11 mouse cellular contexts compared by ENCODE assay signal in genomic region chr12:117083856-117084701, GRCm38 (mm10).
DNase-seq lines count a peak whose midpoint lies in the region; ATAC-seq and TF ChIP-seq lines count a peak whose summit lies in the region.
"Had no signal": no experiment of that assay in that cellular context is flagged by ENCODE, and none has a peak within 500 bp of the region (broad histone marks: within the 10 kb centered on the region; RNA-seq: fewer than 3 reads in every experiment).

No protein-coding gene starts in this region.

- H3K9ac ChIP-seq in hindbrain, embryonic 11.5 days (ENCODE audit: low read depth, low read length): no peak overlapping the region
- H3K9ac ChIP-seq in embryonic facial prominence, embryonic 14.5 days (ENCODE audit: low read depth, low read length): no peak overlapping the region
- no peak overlapping the region for H3K9ac ChIP-seq in intestine, postnatal 0 days (ENCODE audit: low read depth, low read length)

- H3K27me3 ChIP-seq in hindbrain, embryonic 10.5 days (ENCODE audit: insufficient read depth, poor library complexity, severe bottlenecking): no peaks in the 10 kb centered on the region
- no peaks in the 10 kb centered on the region for H3K27me3 ChIP-seq in hindbrain, embryonic 11.5 days (ENCODE audit: control insufficient read depth, insufficient read depth, low read length)
- no peaks in the 10 kb centered on the region for H3K27me3 ChIP-seq in embryonic facial prominence, embryonic 14.5 days (replicated peaks; ENCODE audit: control insufficient read depth, insufficient read depth, low read length)
- H3K27me3 ChIP-seq in intestine, postnatal 0 days (replicated peaks; ENCODE audit: control insufficient read depth, insufficient read depth, low read length): no peaks in the 10 kb centered on the region
- H3K27me3 ChIP-seq: CH12.LX had no signal

- H3K4me3 ChIP-seq in hindbrain, embryonic 10.5 days: no peak overlapping the region
- H3K4me3 ChIP-seq in hindbrain, embryonic 11.5 days (ENCODE audit: low read depth, low read length): no peak overlapping the region
- H3K4me3 ChIP-seq in embryonic facial prominence, embryonic 14.5 days (ENCODE audit: low read depth, low read length): no peak overlapping the region
- H3K4me3 ChIP-seq in intestine, postnatal 0 days (ENCODE audit: low read depth, low read length): no peak overlapping the region

- 80% methylated on average over 3 of the region's 3 CpGs for WGBS in hindbrain, embryonic 10.5 days
- WGBS in hindbrain, embryonic 11.5 days: 76% methylated on average over 3 of the region's 3 CpGs
- 74% methylated on average over 3 of the region's 3 CpGs for WGBS in embryonic facial prominence, embryonic 14.5 days
- WGBS in intestine, postnatal 0 days: 86% methylated on average over 3 of the region's 3 CpGs

- peak overlapping the region; percentile 6; the same call in 1 of the 2 replicates for H3K27ac ChIP-seq in hindbrain, embryonic 10.5 days
- H3K27ac ChIP-seq in hindbrain, embryonic 11.5 days (ENCODE audit: low read depth, low read length): no peak overlapping the region
- H3K27ac ChIP-seq in embryonic facial prominence, embryonic 14.5 days (replicated peaks; ENCODE audit: low read depth, low read length): no peak overlapping the region
- H3K27ac ChIP-seq in intestine, postnatal 0 days (ENCODE audit: low read depth, low read length): no peak overlapping the region

- ATAC-seq in hindbrain, embryonic 11.5 days (ENCODE audit: low FRiP score): no peak
- no peak for ATAC-seq in embryonic facial prominence, embryonic 14.5 days (ENCODE audit: low read depth)
- no peak for ATAC-seq in intestine, postnatal 0 days

- peaks cover 21% of the 10 kb centered on the region for H3K4me1 ChIP-seq in hindbrain, embryonic 10.5 days (replicated peaks)
- no peaks in the 10 kb centered on the region for H3K4me1 ChIP-seq in hindbrain, embryonic 11.5 days (replicated peaks; ENCODE audit: control insufficient read depth, insufficient read depth, low read length)
- H3K4me1 ChIP-seq in embryonic facial prominence, embryonic 14.5 days (ENCODE audit: control insufficient read depth, insufficient read depth, low read length): peaks cover 6% of the 10 kb centered on the region
- H3K4me1 ChIP-seq in intestine, postnatal 0 days (replicated peaks; ENCODE audit: control insufficient read depth, insufficient read depth, low read length): no peaks in the 10 kb centered on the region

- intact Hi-C loops in heart, postnatal 10 days (cut with DNase I): no loop called here

- no peak for DNase-seq in hindbrain, embryonic 10.5 days (ENCODE audit: low spot score)
- no peak for DNase-seq in hindbrain, embryonic 11.5 days (ENCODE audit: low spot score)
- DNase-seq in adrenal gland, postnatal 10 days: peak; percentile 15
- peak; percentile 20 for DNase-seq in embryonic facial prominence, embryonic 14.5 days (ENCODE audit: low spot score)
- DNase-seq in kidney, postnatal 10 days: peak; percentile 14
- DNase-seq in MN1 (ENCODE audit: low spot score): no peak
- no peak for DNase-seq in heart, postnatal 10 days
- DNase-seq: cerebellum, adult 11-12 months; spleen, adult 18-20 months had no signal

- H3K9me3 ChIP-seq in hindbrain, embryonic 10.5 days: no peaks in the 10 kb centered on the region
- no peaks in the 10 kb centered on the region for H3K9me3 ChIP-seq in hindbrain, embryonic 11.5 days (ENCODE audit: control insufficient read depth, low read length)
- no peaks in the 10 kb centered on the region for H3K9me3 ChIP-seq in embryonic facial prominence, embryonic 14.5 days (ENCODE audit: control insufficient read depth, low read length)
- H3K9me3 ChIP-seq in intestine, postnatal 0 days (ENCODE audit: control insufficient read depth): no peaks in the 10 kb centered on the region

- no peak overlapping the region for H3K4me2 ChIP-seq in hindbrain, embryonic 11.5 days (replicated peaks; ENCODE audit: low read depth, low read length)
- H3K4me2 ChIP-seq in embryonic facial prominence, embryonic 14.5 days (ENCODE audit: low read depth, low read length): no peak overlapping the region
- no peak overlapping the region for H3K4me2 ChIP-seq in intestine, postnatal 0 days (replicated peaks; ENCODE audit: low read depth)

- TF ChIP-seq CTCF in intestine, postnatal 0 days (IDR thresholded peaks at IDR 0.05; ENCODE audit: low read depth): no peak

- no peaks in the 10 kb centered on the region for H3K36me3 ChIP-seq in hindbrain, embryonic 10.5 days
- no peaks in the 10 kb centered on the region for H3K36me3 ChIP-seq in hindbrain, embryonic 11.5 days (ENCODE audit: control insufficient read depth, insufficient read depth, low read length)
- no peaks in the 10 kb centered on the region for H3K36me3 ChIP-seq in embryonic facial prominence, embryonic 14.5 days (ENCODE audit: control insufficient read depth, insufficient read depth, low read length)
- no peaks in the 10 kb centered on the region for H3K36me3 ChIP-seq in intestine, postnatal 0 days (ENCODE audit: control insufficient read depth, insufficient read depth)

Comparison
In these comparisons a context has a peak if more than half of its experiments do, and no peak if none do; other contexts are left out.
1. DNase-seq: peak in adrenal gland, postnatal 10 days (single experiment), embryonic facial prominence, embryonic 14.5 days (single experiment) and kidney, postnatal 10 days (single experiment); none in hindbrain, embryonic 10.5 days (single experiment), hindbrain, embryonic 11.5 days (single experiment), MN1 (single experiment) and heart, postnatal 10 days (0 of 2).